ENCODE assay signal across 14 mouse cellular contexts in the genomic region with DNA sequence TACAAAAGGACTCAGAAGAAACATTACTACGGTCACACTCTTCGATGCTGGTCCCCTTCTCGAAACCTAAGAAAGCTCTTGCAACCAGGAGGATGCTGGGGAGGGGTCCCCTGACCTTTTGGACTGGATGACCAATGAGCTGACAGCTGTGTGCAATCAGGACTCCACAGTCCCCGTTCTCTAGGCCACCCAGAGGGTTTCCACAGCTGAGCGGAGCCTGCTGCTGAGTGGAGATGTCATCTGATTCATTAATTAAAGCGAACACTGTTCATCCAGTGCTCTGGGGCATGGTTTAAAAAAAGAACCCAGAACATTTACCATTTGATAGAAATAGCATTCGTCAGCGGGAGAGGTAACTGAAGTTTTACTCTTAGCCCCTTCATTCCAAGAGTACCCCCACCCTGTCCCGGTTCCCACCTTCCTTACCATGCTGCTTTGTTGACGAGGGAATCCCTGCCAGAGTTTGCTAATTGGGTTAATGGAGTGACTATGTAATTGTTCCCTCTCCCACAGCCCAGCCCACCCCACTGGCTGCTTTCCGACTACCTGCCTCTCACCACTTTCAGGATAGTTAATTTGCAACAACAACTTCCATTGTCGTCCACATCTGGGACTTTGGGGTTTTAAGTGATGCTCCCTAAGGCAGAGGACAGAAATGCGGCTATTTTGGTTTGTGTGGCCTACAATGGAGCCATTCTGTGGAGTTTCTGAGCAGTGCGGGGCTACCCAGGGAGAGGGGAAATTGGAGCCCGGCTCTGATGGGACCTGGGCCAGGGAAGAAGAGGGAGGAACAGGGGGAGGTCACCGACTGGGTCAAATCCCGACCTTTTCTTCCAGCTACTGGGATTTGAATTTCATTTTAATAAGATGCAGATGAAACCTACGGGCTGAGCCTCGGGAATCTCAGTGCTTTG. TPM values are rescaled to one million over a fixed set of nuclear protein-coding genes. Genes with fewer than 3 reads are reported as not detected.
A peak's percentile ranks its signal among the peaks of the same experiment; 100 is the strongest.
DNase-seq lines count a peak whose midpoint lies in the region; ATAC-seq and TF ChIP-seq lines count a peak whose summit lies in the region.
"Had no signal": no experiment of that assay in that cellular context is flagged by ENCODE, and none has a peak within 500 bp of the region (broad histone marks: within the 10 kb centered on the region; RNA-seq: fewer than 3 reads in every experiment).

No protein-coding gene starts in this region.

- TF ChIP-seq CTCF in CH12.LX (conservative IDR thresholded peaks at IDR 0.05 in 1 of 2, IDR thresholded peaks at IDR 0.05 in 1 of 2; ENCODE audit: low read depth in 2 of 2, low read length in 2 of 2), result no peak

- H3K79me2 ChIP-seq in CH12.LX (replicated peaks; ENCODE audit: control insufficient read depth, extremely low read depth, insufficient read depth, poor library complexity, severe bottlenecking), result no peaks in the 10 kb centered on the region

- no peak for DNase-seq in kidney, adult 18-20 months
- no peak for DNase-seq in CH12.LX (ENCODE audit: extremely low read depth)
- peak; percentile 68 for DNase-seq in embryo, embryonic 10 days (ENCODE audit: low spot score)
- DNase-seq in hindbrain, embryonic 11.5 days (ENCODE audit: low spot score), result no peak
- no peak for DNase-seq in adrenal gland, postnatal 4 days (ENCODE audit: low spot score in 2 of 2)
- DNase-seq in urinary bladder, postnatal 10 days (ENCODE audit: low spot score), result no peak
- no peak for DNase-seq in cerebellum, postnatal 25 days
- DNase-seq: cerebellum, postnatal 36 days had no signal

- no peaks in the 10 kb centered on the region for H3K9me3 ChIP-seq in kidney, embryonic 14.5 days (ENCODE audit: control insufficient read depth, low read length)
- no peaks in the 10 kb centered on the region for H3K9me3 ChIP-seq in CH12.LX (replicated peaks; ENCODE audit: low read length)
- no peaks in the 10 kb centered on the region for H3K9me3 ChIP-seq in hindbrain, embryonic 11.5 days (ENCODE audit: control insufficient read depth, low read length)
- H3K9me3 ChIP-seq: lung, embryonic 15.5 days had no signal

- H3K4me3 ChIP-seq in kidney, embryonic 14.5 days (ENCODE audit: low read length), result no peak overlapping the region
- no peak overlapping the region for H3K4me3 ChIP-seq in CH12.LX (replicated peaks in 1 of 3; ENCODE audit: low read depth in 2 of 3, low read length in 2 of 3, poor library complexity in 1 of 3)
- no peak overlapping the region for H3K4me3 ChIP-seq in hindbrain, embryonic 11.5 days (ENCODE audit: low read depth, low read length)
- H3K4me3 ChIP-seq: lung, embryonic 15.5 days had no signal

- H3K4me2 ChIP-seq in kidney, embryonic 14.5 days (replicated peaks; ENCODE audit: low read depth, low read length), result no peak overlapping the region
- no peak overlapping the region for H3K4me2 ChIP-seq in CH12.LX (ENCODE audit: insufficient read depth, low read depth, poor library complexity, severe bottlenecking)
- no peak overlapping the region for H3K4me2 ChIP-seq in hindbrain, embryonic 11.5 days (replicated peaks; ENCODE audit: low read depth, low read length)
- H3K4me2 ChIP-seq: lung, embryonic 15.5 days had no signal

- dilution Hi-C loops in CH12.LX (cut with MboI; ENCODE audit: extremely low pct_ligation_motif_present, extremely low pct_unique_long_range_greater_than_20kb, low sequenced_read_pairs), result no loop called here

- 22% methylated on average over 19 of the region's 19 CpGs for WGBS in kidney, embryonic 14.5 days
- WGBS in hindbrain, embryonic 11.5 days, result 20% methylated on average over 19 of the region's 19 CpGs

- in situ Hi-C loops in CH12.LX (cut with MboI; ENCODE audit: low pct_ligation_motif_present, low pct_unique_long_range_greater_than_20kb, low sequenced_read_pairs), result loop anchor here (10.0 kb wide), 1 partner anchor 389 kb away; no protein-coding TSS in a partner anchor

- no peak for TF ChIP-seq EP300 in CH12.LX (IDR thresholded peaks at IDR 0.05; ENCODE audit: low read length)

- no peaks in the 10 kb centered on the region for H3K27me3 ChIP-seq in kidney, embryonic 14.5 days (ENCODE audit: control insufficient read depth, insufficient read depth, low read length)
- no peaks in the 10 kb centered on the region for H3K27me3 ChIP-seq in CH12.LX (replicated peaks)
- H3K27me3 ChIP-seq in hindbrain, embryonic 11.5 days (ENCODE audit: control insufficient read depth, insufficient read depth, low read length), result no peaks in the 10 kb centered on the region

- peak; percentile 59; the same call in 1 of the 2 replicates for ATAC-seq in kidney, embryonic 14.5 days (ENCODE audit: low FRiP score, low TSS enrichment)
- ATAC-seq in hindbrain, embryonic 11.5 days (ENCODE audit: low FRiP score), result 0 out of 2 replicates have a peak, but pooled peaks have one; percentile 51
- ATAC-seq: CD4-positive, CD25-positive, alpha-beta regulatory T cell, adult 4 months; intestine, postnatal 0 days had no signal

- TF ChIP-seq POLR2A in CH12.LX (IDR thresholded peaks at IDR 0.05; ENCODE audit: low read depth, low read length), result no peak

- H3K27ac ChIP-seq in kidney, embryonic 14.5 days (ENCODE audit: low read depth, low read length), result no peak overlapping the region
- H3K27ac ChIP-seq in CH12.LX (ENCODE audit: insufficient read depth, low read depth), result peak overlapping the region; percentile 99; the same call in 1 of the 2 replicates
- H3K27ac ChIP-seq in hindbrain, embryonic 11.5 days (ENCODE audit: low read depth, low read length), result no peak overlapping the region
- H3K27ac ChIP-seq: lung, embryonic 15.5 days had no signal

- H3K9ac ChIP-seq in kidney, embryonic 14.5 days (ENCODE audit: low read depth, low read length), result no peak overlapping the region
- no peak overlapping the region for H3K9ac ChIP-seq in CH12.LX (ENCODE audit: insufficient read depth, low read depth)
- H3K9ac ChIP-seq in hindbrain, embryonic 11.5 days (ENCODE audit: low read depth, low read length), result no peak overlapping the region
- H3K9ac ChIP-seq: lung, embryonic 15.5 days had no signal

- H3K4me1 ChIP-seq in kidney, embryonic 14.5 days (ENCODE audit: control insufficient read depth, insufficient read depth, low read length), result peaks cover 6% of the 10 kb centered on the region; the same call in 1 of the 2 replicates
- H3K4me1 ChIP-seq in CH12.LX (ENCODE audit: control insufficient read depth in 1 of 2, insufficient read depth in 2 of 2), result peaks cover 37 to 51% of the 10 kb centered on the region in 2 experiments
- H3K4me1 ChIP-seq in hindbrain, embryonic 11.5 days (replicated peaks; ENCODE audit: control insufficient read depth, insufficient read depth, low read length), result peaks cover 4% of the 10 kb centered on the region; the same call in 1 of the 2 replicates

- no peak for TF ChIP-seq RAD21 in CH12.LX (IDR thresholded peaks at IDR 0.05; ENCODE audit: low read depth, low read length)

- no peaks in the 10 kb centered on the region for H3K36me3 ChIP-seq in kidney, embryonic 14.5 days (ENCODE audit: control insufficient read depth, insufficient read depth, low read length)
- H3K36me3 ChIP-seq in CH12.LX (replicated peaks in 1 of 2; ENCODE audit: control insufficient read depth in 1 of 2, insufficient read depth in 1 of 2, low read length in 1 of 2), result no peaks in the 10 kb centered on the region
- H3K36me3 ChIP-seq in hindbrain, embryonic 11.5 days (ENCODE audit: control insufficient read depth, insufficient read depth, low read length), result no peaks in the 10 kb centered on the region
- H3K36me3 ChIP-seq: lung, embryonic 15.5 days had no signal

TF ChIP-seq in CH12.LX, 34 proteins besides CTCF, POLR2A, EP300 and RAD21:
- TF ChIP-seq CHD1 (IDR thresholded peaks at IDR 0.05; ENCODE audit: low read depth, low read length) (no peak), MAZ (IDR thresholded peaks at IDR 0.05; ENCODE audit: low read depth, low read length) (no peak), TBP (conservative IDR thresholded peaks at IDR 0.05; ENCODE audit: low read depth, low read length) (no peak), HCFC1 (IDR thresholded peaks at IDR 0.05; ENCODE audit: low read depth, low read length) (no peak), UBTF (IDR thresholded peaks at IDR 0.05; ENCODE audit: low read depth, low read length) (no peak), ZMIZ1 (IDR thresholded peaks at IDR 0.05; ENCODE audit: low read depth, low read length) (no peak), MEF2A (IDR thresholded peaks at IDR 0.05; ENCODE audit: borderline replicate concordance, low read depth, low read length) (no peak), SIN3A (IDR thresholded peaks at IDR 0.05; ENCODE audit: low read length) (no peak), TCF12 (IDR thresholded peaks at IDR 0.05; ENCODE audit: low read depth, low read length) (no peak), ETS1 (conservative IDR thresholded peaks at IDR 0.05; ENCODE audit: low read depth, low read length) (no peak), MXI1 (IDR thresholded peaks at IDR 0.05; ENCODE audit: low read depth, low read length) (no peak), USF1 (IDR thresholded peaks at IDR 0.05; ENCODE audit: low read depth, low read length) (no peak), MYC (IDR thresholded peaks at IDR 0.05; ENCODE audit: low read depth, low read length) (no peak), MAX (IDR thresholded peaks at IDR 0.05; ENCODE audit: low read length) (no peak), KAT2A (IDR thresholded peaks at IDR 0.05; ENCODE audit: insufficient replicate concordance, low read length) (no peak), E2F4 (IDR thresholded peaks at IDR 0.05; ENCODE audit: insufficient replicate concordance, low read depth, low read length) (no peak), NRF1 (IDR thresholded peaks at IDR 0.05; ENCODE audit: low read depth, low read length) (no peak), IRF4 (IDR thresholded peaks at IDR 0.05; ENCODE audit: low read depth, low read length) (no peak), BHLHE40 (IDR thresholded peaks at IDR 0.05; ENCODE audit: low read depth, low read length) (no peak)

RNA-seq across cellular contexts. Expression of a gene that starts 10.7 kb away (rescaled TPM):
- 155 and 197 TPM in 2 replicates for polyA plus RNA-seq in kidney, embryonic 14.5 days (2014; fragmentation: Nextera tagmentation; extraction: Ambion mirVana)
- 135 and 154 TPM in 2 replicates for total RNA-seq in CH12.LX (2012; rRNA removed)
- total RNA-seq in CH12.LX (2014; rRNA removed), result 221 and 235 TPM in 2 replicates
- polyA plus RNA-seq in CH12.LX (2012; ENCODE audit: insufficient read length, low read depth), result 138 and 153 TPM in 2 replicates
- polyA plus RNA-seq in hindbrain, embryonic 11.5 days (2014; fragmentation: Nextera tagmentation; extraction: Ambion mirVana), result 179 and 180 TPM in 2 replicates
- 10 to 100 TPM; 60.0 to 68.5 TPM for total RNA-seq in adrenal gland, postnatal 4 days (2021)

RNA-seq across cellular contexts. Expression of a gene that starts 50.4 kb away (rescaled TPM):
- polyA plus RNA-seq in kidney, embryonic 14.5 days (2014; fragmentation: Nextera tagmentation; extraction: Ambion mirVana), result not detected in 2 replicates
- total RNA-seq in CH12.LX (2012; rRNA removed) (not detected in 2 replicates), CH12.LX (2014; rRNA removed) (not detected in 2 replicates)
- polyA plus RNA-seq in CH12.LX (2012; ENCODE audit: insufficient read length, low read depth), result not detected in 2 replicates
- polyA plus RNA-seq in hindbrain, embryonic 11.5 days (2014; fragmentation: Nextera tagmentation; extraction: Ambion mirVana), result not detected in 2 replicates
- not detected for total RNA-seq in adrenal gland, postnatal 4 days (2021)
- total RNA-seq: left cerebral cortex, postnatal 14 days had no signal
- polyA plus RNA-seq: heart, embryonic 14.5 days; intestine, postnatal 0 days; lung, embryonic 15.5 days had no signal
